Mouse (Mus musculus) c-Kit-positive CD71-positive TER-119-positive erythroid progenitor cells, embryonic 14.5 days (primary cell): ENCODE measurements around the gene Prdx5.
A peak's percentile ranks its signal among the peaks of the same experiment; 100 is the strongest.

Source experiments
- DNase-seq: peaks from one replicate; pipeline ENCODE4 v3.0.0-alpha.2; 2013; ENCODE audit warnings: low spot score

The Prdx5 gene

GRCm38 (mm10) chr19:6877965-6878364, 31.9 kb downstream of the Prdx5 start:
- no peak for DNase-seq

DNA sequence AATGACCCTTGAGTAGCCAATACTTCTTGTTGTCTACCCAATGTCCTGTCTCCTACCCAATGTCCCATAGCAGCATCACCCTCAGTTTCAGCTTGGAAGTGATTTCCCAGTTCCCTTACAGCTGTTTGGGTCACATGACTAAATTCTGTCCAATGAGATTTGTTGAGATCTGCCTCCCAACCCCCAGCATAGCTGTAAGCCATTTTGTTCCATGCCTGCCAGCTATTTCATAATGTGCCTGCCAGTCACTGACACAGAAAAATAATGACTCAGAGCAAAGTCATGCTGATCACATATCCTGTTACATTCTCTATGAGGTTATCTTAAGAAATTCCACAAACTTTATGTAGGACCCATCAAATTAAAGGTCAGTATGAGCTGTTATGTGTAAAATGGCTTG, 33.1 kb downstream of the Prdx5 start:
- DNase-seq: no peak

DNA sequence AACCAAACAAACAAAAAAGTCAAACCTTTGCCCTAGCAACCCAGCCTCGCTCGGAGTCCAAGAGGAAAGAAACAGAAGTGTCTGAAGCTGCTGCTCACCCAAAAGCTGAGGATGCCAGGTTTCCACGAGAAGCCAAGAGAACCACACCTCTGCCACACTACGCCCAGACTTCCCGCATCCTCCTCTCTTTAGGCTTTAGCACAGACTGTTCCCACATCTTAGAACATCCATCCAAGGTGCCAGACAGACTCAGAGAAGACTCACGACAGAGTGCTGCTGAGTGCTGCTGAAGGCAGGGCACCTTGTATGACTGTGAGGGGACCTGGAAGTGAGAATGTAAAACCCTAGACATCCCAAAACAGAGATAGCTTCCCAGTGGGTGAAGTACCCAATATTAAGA, 34.1 kb downstream of the Prdx5 start:
- no peak for DNase-seq

GRCm38 (mm10) chr19:6874257-6874656, 35.6 kb downstream of the Prdx5 start:
- no peak for DNase-seq

DNA sequence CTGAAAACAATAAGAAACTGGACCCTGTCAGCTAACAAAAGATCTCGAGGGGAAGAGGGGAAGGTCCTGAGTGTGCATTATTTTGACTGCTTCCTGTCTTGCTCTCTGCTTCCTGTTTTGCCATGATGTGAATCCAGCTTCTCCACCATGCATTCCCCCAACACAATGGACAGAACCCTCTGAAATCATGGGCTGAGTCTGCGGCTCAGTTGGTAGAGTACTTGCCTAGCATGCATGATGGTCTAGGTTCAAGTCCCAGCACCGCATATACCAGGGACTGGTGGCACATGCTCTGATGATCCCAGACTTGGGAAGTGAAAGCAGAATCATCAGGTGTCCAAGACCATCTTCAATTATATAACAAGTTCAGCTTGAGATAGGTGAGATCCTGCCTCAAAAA, 37.2 kb downstream of the Prdx5 start:
- no peak for DNase-seq

- peak; percentile 39 for DNase-seq
These were observed 38.2 kb downstream of the Prdx5 start for GRCm38 (mm10) chr19:6871574-6872271.

GRCm38 (mm10) chr19:6869355-6869754, 40.6 kb downstream of the Prdx5 start:
- DNase-seq: peak; percentile 58

- DNase-seq: no peak
These were observed 48.5 kb downstream of the Prdx5 start for GRCm38 (mm10) chr19:6861451-6861850.

DNA sequence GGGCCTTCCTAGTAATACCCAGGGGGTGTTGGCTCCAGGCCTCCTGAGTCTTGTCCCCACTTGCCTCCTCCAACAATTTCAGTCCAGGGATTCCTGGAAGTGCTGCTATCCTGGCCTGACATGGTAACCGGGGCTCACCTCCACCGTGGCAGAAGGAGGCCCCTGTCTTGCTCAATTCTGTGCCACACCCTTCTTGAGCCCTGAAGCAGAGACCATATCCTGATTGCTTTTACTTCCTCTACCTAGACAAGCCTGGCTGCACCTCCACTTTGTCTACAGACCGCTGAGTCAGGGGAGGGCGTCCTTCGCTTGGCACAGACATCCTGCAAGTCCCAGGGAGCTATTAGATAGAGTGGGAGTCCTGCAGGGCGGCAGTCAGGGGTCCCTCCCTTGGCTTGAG, 49.2 kb downstream of the Prdx5 start:
- no peak for DNase-seq

DNA sequence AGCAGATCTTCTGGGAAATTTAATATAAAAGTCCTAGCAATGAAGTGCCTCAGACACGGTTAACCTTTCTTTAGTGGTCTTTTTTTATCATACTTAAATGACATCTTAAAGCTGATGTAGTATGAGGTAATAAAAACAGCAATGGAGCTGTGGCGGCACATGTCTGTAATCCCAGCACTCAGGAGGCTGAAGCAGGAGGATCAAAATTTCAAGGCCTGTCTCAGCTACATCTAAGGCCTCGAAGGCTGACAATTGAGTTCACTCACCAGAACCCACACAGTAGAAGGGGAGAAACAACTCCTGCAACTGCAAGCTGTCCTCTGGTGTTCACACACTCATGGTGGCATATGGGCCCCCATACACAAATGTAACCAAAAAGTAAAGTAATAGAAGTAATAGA, 49.9 kb downstream of the Prdx5 start:
- DNase-seq: no peak

DNA sequence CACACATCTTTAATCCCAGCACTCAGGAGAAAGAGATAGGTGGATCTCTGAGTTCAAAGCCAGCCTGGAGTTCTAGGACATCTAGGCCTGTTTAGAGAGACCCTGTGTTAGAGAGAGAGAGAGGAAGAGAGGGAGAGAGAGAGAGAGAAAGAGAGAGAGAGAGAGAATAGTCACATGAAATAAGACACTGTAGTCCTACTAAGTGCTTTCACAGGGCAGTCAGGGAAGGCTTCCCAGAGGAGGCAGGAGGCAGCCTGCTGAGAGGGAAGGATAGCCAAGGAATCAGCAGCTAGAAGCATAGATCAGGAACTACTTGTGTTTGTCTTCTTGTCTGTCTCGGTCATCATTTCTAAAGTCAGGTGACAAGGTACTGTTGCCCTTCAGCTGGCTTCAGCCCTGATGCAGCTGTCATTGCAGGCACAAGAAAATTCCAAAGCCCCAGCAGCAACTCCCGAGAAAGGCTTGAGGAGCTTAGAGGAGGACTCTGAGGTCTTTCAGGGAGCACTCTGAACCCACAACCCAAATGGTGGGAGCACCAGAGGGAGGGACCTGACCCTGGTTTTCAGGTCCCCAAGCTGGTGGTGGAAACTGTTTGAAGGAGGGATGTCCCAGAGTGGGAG, 50.8 kb downstream of the Prdx5 start:
- no peak for DNase-seq

GRCm38 (mm10) chr19:6858031-6858430, 51.9 kb downstream of the Prdx5 start, which contains the start of gene Ccdc88b:
TSS of gene Ccdc88b (minus strand) at chr19:6858211.
- no peak for DNase-seq

GRCm38 (mm10) chr19:6857391-6858005, 52.4 kb downstream of the Prdx5 start:
- no peak for DNase-seq

DNA sequence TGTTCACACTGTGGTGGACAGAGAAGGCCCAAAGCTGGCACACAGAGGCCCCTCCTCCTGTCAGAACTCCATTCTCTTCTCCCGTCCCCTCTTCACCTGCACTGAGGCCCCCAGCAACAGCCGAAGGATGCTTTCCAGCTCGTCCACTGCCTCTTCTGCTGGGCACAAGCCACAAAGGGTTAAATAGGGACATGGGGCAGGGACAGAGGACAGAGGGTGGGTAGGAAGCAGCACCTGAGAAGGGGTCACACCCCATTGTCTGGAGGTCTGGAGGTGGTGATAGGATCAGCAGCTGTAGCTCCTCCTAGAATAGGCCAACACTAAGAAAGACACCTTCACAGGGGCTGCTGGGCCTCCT, 52.9 kb downstream of the Prdx5 start:
- DNase-seq: no peak
